Mouse (Mus musculus) hindbrain, embryonic 13.5 days (tissue): ENCODE measurements around the gene Kazald1. TPM values are rescaled to one million over a fixed set of nuclear protein-coding genes. Genes with fewer than 3 reads are reported as not detected.

ENCODE experiments used
- ATAC-seq: fragments of 200-750 bp; cut with Nextera tagmentation; 2 replicates; pipeline ENCODE4 v1.8.0; 2017; ENCODE audit warnings: moderate TSS enrichment; ENCODE audit not compliant: low FRiP score
- H3K27ac ChIP-seq: fragments of 300-500 bp; sonication (generic); 2 replicates; pipeline ENCODE4 v1.5.1; 2015; ENCODE audit warnings: inconsistent platforms, mild to moderate bottlenecking, moderate library complexity
- H3K27me3 ChIP-seq: fragments of 300-500 bp; sonication (generic); 2 replicates; pipeline ENCODE4 v1.6.1; 2015; ENCODE audit warnings: mild to moderate bottlenecking, inconsistent platforms
- H3K36me3 ChIP-seq: fragments of 300-500 bp; sonication (generic); 2 replicates; pipeline ENCODE4 v1.6.1; 2015; ENCODE audit warnings: mild to moderate bottlenecking, inconsistent platforms
- H3K4me1 ChIP-seq: fragments of 300-500 bp; sonication (generic); replicated peaks from 2 replicates; pipeline ENCODE4 v1.6.1; 2015; ENCODE audit warnings: inconsistent platforms
- H3K4me2 ChIP-seq: fragments of 300-500 bp; sonication (generic); 2 replicates; pipeline ENCODE4 v1.6.1; 2015; ENCODE audit warnings: inconsistent platforms, mild to moderate bottlenecking, moderate library complexity
- H3K4me3 ChIP-seq: fragments of 300-500 bp; sonication (generic); 2 replicates; pipeline ENCODE4 v1.5.1; 2015; ENCODE audit warnings: mild to moderate bottlenecking, inconsistent platforms
- H3K9ac ChIP-seq: fragments of 300-500 bp; sonication (generic); 2 replicates; pipeline ENCODE4 v1.6.1; 2015; ENCODE audit warnings: mild to moderate bottlenecking, inconsistent platforms
- H3K9me3 ChIP-seq: fragments of 300-500 bp; sonication (generic); 2 replicates; pipeline ENCODE4 v1.6.1; 2016; ENCODE audit warnings: inconsistent platforms
- WGBS: fragments of 180-500 bp; shearing (Covaris S2); methylation state at CpG from one replicate; pipeline ENCODE4 v1.1.7; 2015; 5-methylcytosine and 5-hydroxymethylcytosine counted together
- polyA plus RNA-seq: library from polyadenylated mRNA; unstranded; fragments of >200 nt; fragmentation: Nextera tagmentation; extraction: Ambion mirVana; gene quantifications from 2 replicates; pipeline ENCODE4 v1.2.1, GENCODE M21; 2015

Gene Kazald1
- polyA plus RNA-seq, 1 experiment from 2014 or later, result 4.7 TPM

GRCm38 (mm10) chr19:45073871-45074542 is 1.0 kb upstream of the Kazald1 start:
- WGBS, result 9% methylated on average over 20 of the region's 20 CpGs
- Histone ChIP-seq H3K9me3 (no peaks in the 10 kb centered on the region), H3K27ac (0 out of 2 replicates have a peak overlapping the region, but pooled peaks have one; percentile 91), H3K4me1 (peaks cover 28% of the 10 kb centered on the region), H3K4me2 (peak overlapping the region; percentile 97), H3K4me3 (peak overlapping the region; percentile 65), H3K9ac (peak overlapping the region; percentile 84), H3K36me3 (no peaks in the 10 kb centered on the region), H3K27me3 (peaks cover 80% of the 10 kb centered on the region)
- 0 out of 2 replicates have a peak, but pooled peaks have one; percentile 23 for ATAC-seq

DNA sequence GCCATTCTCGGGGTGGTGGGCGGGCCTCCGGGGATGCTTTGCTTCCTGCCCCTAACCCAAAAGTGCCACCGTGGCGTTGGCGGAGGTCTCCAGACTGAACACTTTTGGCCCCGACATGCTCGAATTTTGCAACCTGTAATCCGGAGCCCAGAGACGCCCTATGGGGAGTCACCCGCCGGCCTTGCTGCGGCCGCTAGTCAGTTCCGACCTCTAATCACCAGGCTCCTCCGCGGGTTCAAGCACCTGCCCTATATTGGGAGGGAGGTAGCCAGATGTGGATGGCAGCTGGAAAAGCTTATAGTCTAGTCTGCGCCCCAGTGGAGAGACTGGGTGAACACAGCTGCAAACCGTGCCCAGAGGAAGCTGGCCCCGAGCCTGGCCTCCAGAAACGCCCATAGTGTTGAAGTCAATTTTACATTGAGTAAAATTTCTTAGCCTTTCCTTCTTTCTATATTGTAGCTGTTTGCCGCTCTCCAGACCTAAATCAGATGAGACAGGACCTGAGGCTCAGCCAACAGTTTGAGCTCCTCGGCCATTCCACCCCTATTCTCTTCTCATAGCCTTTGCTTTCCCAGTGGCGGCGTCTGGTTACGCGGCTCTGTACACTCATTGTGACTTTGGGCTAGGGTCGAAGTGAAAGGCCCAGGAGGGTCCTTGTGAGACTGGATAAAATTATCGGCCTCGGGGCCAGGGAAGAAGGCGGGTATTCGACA is 438 bp downstream of the Kazald1 start:
- Histone ChIP-seq H3K4me3 (peak overlapping the region; percentile 65), H3K9ac (peak overlapping the region; percentile 84), H3K4me2 (peak overlapping the region; percentile 97), H3K27ac (0 out of 2 replicates have a peak overlapping the region, but pooled peaks have one; percentile 91), H3K36me3 (no peaks in the 10 kb centered on the region), H3K4me1 (peaks cover 43% of the 10 kb centered on the region), H3K27me3 (peaks cover 80% of the 10 kb centered on the region), H3K9me3 (no peaks in the 10 kb centered on the region)
- peak; percentile 41 for ATAC-seq
- WGBS, result under 1% methylated on average over 32 of the region's 32 CpGs

- peaks cover 49% of the 10 kb centered on the region for H3K4me1 ChIP-seq
- peaks cover 80% of the 10 kb centered on the region for H3K27me3 ChIP-seq
- H3K27ac ChIP-seq, result no peak overlapping the region
- peak overlapping the region; percentile 32 for H3K4me3 ChIP-seq
- 0 out of 2 replicates have a peak overlapping the region, but pooled peaks have one; percentile 58 for H3K9ac ChIP-seq
- peak overlapping the region; percentile 97 for H3K4me2 ChIP-seq
- ATAC-seq, result no peak
- no peaks in the 10 kb centered on the region for H3K9me3 ChIP-seq
- 6% methylated on average over 17 of the region's 17 CpGs for WGBS
- no peaks in the 10 kb centered on the region for H3K36me3 ChIP-seq
These were observed 1.1 kb downstream of the Kazald1 start for GRCm38 (mm10) chr19:45076036-45076575.

DNA sequence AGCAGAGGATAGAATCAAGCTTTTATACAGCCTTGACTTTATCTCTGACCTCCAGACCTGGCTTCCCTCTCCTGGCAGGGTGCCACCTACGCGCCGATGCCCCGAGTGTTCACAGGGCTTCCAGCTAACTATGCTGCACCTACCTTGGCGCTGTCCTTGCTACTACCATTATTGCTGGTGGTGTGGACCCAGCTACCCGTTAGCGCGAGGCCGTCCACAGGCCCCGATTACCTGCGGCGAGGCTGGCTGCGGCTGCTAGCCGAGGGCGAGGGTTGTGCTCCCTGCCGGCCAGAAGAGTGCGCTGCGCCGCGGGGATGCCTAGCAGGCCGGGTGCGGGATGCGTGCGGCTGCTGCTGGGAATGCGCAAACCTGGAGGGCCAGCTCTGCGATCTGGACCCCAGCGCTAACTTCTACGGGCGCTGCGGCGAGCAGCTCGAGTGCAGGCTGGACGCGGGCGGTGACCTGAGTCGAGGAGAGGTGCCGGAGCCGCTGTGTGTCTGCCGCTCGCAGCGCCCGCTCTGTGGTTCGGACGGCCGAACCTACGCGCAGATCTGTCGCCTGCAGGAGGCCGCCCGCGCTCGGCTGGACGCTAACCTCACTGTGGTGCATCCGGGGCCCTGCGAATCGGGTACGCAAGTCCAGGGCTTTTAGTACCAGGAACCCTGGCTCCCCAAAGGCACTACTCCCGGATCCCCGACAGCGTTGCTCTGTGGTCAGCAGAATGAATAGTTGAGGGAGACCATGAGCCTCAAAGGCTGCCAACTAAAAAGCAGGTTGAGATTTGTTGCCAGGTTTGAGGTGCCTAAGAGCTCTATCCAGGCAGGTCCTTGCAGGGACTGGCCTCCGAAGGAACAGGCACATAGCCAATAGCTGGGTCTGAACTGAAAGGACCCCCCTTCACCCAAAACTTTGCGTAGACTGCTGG is 1.8 kb downstream of the Kazald1 start:
- H3K36me3 ChIP-seq, result no peaks in the 10 kb centered on the region
- peaks cover 80% of the 10 kb centered on the region for H3K27me3 ChIP-seq
- H3K4me1 ChIP-seq, result peaks cover 50% of the 10 kb centered on the region
- H3K4me3 ChIP-seq, result peak overlapping the region; percentile 32
- under 1% methylated on average over 62 of the region's 62 CpGs for WGBS
- peak overlapping the region; percentile 58 for H3K9ac ChIP-seq
- peak overlapping the region; percentile 23; the same call in 1 of the 2 replicates for H3K27ac ChIP-seq
- ATAC-seq, result no peak
- H3K9me3 ChIP-seq, result no peaks in the 10 kb centered on the region
- H3K4me2 ChIP-seq, result peak overlapping the region; percentile 97

DNA sequence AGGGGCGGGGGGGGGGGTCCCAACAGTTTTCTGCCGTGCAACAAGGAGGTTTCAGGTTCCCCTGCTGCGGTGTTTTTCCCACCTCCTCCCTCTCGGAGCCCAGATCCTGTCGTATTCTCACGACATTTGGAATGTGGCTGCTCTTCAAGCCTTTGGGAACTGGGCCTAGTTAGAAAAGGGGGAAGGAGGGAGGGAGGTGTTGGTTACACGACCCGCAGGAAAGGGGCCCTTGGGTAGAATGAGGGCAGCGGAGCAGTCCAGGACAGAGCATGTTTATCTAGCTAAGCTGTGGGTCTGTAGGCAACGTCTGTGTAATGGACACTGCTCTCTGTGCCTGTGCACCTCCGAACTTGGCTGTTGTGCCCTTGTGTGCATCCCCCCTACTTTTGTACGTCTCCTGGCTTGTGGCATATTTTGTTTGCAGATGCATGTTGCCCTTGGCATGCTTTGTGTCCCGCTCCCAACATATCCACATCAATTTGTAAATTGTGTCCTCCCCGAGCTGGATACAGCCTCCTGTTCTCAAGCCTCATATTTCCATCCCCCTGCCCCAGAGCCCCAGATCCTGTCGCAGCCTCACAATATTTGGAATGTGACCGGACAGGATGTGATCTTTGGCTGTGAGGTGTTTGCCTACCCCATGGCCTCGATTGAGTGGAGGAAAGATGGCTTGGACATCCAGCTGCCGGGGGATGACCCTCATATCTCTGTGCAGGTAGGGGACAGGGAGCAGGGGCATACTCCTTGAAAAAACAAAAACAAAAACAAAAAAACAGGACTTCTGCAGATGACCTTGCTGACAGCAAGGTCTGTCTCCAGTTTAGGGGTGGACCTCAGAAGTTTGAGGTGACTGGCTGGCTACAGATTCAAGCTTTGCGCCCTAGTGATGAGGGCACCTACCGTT is 3.0 kb downstream of the Kazald1 start:
- H3K4me1 ChIP-seq, result peaks cover 50% of the 10 kb centered on the region
- ATAC-seq, result no peak
- no peak overlapping the region for H3K4me2 ChIP-seq
- H3K9me3 ChIP-seq, result no peaks in the 10 kb centered on the region
- H3K9ac ChIP-seq, result no peak overlapping the region
- no peak overlapping the region for H3K27ac ChIP-seq
- H3K27me3 ChIP-seq, result peaks cover 85% of the 10 kb centered on the region
- H3K36me3 ChIP-seq, result no peaks in the 10 kb centered on the region
- H3K4me3 ChIP-seq, result no peak overlapping the region
- 6% methylated on average over 20 of the region's 20 CpGs for WGBS

DNA sequence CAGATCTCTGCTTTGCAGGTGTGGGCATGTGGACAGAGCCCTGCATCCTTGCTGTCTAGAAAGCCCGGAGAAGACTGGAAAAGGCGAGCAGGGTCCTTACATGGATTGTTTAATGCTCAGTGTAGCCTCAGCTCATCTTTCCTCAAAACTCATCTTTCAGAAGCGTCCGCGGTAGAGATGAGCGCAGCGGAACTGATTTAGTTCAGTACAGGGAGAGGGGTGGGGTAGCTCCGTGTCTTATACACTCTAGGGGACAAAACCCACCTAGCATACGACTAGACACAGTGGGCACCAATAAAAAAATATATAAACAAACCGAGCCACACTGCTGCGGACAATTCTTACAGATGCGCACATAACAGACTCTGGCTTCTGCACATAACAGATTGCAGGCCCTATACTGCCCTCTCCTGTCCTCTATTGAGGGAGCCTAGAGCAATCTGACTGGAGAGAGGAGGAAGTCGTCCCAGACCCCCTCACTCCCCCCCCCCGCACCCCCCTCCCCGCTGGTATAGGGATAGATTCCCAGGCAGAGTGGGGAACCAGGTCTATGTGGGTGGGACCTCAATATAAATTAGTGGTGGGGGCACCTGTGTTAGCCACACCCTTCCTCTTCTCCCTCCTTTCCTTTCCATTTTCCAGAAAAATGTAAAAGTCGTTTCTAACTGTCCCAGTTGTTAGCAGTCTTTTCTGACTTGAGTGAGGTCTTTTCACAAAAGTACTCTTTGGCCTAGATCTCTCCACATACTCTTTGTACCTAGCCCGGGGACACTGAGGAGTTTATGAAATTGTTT is 4.1 kb downstream of the Kazald1 start:
- Histone ChIP-seq H3K9ac (peak overlapping the region; percentile 61; the same call in 1 of the 2 replicates), H3K4me3 (peak overlapping the region; percentile 28), H3K27ac (0 out of 2 replicates have a peak overlapping the region, but pooled peaks have one; percentile 8)

DNA sequence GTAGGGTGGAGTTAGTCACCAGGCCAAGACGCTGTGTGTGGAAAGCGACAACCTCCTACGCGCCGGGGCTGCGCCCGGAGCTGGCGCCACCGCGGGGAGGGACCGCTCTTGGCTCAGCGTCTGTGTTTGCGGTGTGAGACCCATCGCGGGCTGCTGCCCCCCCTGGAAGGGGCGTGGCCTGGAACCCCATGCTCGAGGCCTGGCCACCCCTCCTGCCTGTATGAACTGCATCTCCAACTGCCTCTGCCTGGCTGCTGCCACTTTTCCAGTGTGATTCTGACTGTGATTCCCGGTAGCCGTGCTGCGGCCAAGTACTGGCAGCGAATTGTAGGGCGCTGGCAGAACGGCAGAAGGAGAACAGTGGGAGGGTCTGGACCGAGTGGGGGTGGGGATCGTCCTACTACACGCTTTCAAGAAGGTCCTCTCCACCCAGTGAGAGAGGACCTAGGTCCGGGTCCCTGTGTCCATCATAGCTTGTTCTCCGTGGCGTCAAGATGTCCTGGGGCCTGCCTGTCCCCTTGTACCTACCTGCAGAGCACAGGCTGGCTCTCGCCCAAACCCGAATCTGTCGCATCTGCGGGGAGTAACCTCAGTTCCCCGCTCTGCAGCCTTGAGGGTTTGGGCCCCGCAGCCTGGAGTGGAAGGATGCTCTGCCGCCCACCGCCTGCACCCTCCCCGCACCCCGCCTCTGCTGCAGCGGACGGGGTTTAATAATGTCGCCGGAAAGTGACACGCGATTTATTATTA is 4.9 kb downstream of the Kazald1 start:
- Histone ChIP-seq H3K4me2 (peak overlapping the region; percentile 56), H3K4me3 (peak overlapping the region; percentile 28), H3K4me1 (peaks cover 52% of the 10 kb centered on the region), H3K27ac (peak overlapping the region; percentile 8; the same call in 1 of the 2 replicates), H3K9ac (peak overlapping the region; percentile 61), H3K9me3 (no peaks in the 10 kb centered on the region), H3K36me3 (no peaks in the 10 kb centered on the region), H3K27me3 (peaks cover 96% of the 10 kb centered on the region)
- no peak for ATAC-seq
- under 1% methylated on average over 45 of the region's 45 CpGs for WGBS

More for the DNA sequence above, 4.1 kb downstream of the Kazald1 start:
- Histone ChIP-seq H3K4me2 (peak overlapping the region; percentile 56), H3K36me3 (no peaks in the 10 kb centered on the region), H3K27me3 (peaks cover 88% of the 10 kb centered on the region), H3K4me1 (peaks cover 54% of the 10 kb centered on the region), H3K9me3 (no peaks in the 10 kb centered on the region)
- 5% methylated on average over 16 of the region's 17 CpGs for WGBS
- ATAC-seq, result no peak

DNA sequence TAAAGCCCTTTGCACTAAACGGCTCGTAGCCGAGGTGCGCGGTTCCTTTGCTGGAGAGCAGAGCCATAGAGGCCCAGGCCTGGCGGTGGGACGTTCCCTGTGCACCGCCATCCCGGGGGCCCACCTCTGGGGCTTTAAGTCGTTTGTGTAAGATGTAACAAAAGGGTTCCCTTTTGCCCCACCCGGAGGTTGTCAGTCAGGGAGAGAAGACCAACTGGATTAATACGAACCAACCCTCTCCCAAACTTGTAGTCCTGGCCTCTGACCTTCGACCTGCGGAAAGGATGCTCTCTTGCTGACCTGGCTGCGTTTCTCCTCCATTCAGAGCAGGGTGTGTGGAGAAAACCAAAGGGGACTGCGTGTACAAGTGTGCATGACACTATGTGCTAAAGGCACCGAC is 5.7 kb downstream of the Kazald1 start:
- Histone ChIP-seq H3K9ac (peak overlapping the region; percentile 61), H3K4me3 (peak overlapping the region; percentile 28), H3K4me1 (peaks cover 46% of the 10 kb centered on the region), H3K27me3 (peaks cover 99% of the 10 kb centered on the region), H3K36me3 (no peaks in the 10 kb centered on the region), H3K27ac (no peak overlapping the region), H3K9me3 (no peaks in the 10 kb centered on the region), H3K4me2 (peak overlapping the region; percentile 56)
- under 1% methylated on average over 17 of the region's 17 CpGs for WGBS
- ATAC-seq, result no peak

- WGBS, result 2% methylated on average over 5 of the region's 5 CpGs
- Histone ChIP-seq H3K27ac (no peak overlapping the region), H3K36me3 (no peaks in the 10 kb centered on the region), H3K4me3 (peak overlapping the region; percentile 28; the same call in 1 of the 2 replicates), H3K9ac (no peak overlapping the region), H3K9me3 (no peaks in the 10 kb centered on the region), H3K4me1 (peaks cover 41% of the 10 kb centered on the region), H3K4me2 (peak overlapping the region; percentile 56), H3K27me3 (peaks cover 99% of the 10 kb centered on the region)
- ATAC-seq, result no peak
These were observed 6.2 kb downstream of the Kazald1 start for GRCm38 (mm10) chr19:45081279-45081678.
